Comparison of ENCODE assay signal across 8 mouse cellular contexts in the genomic region with DNA sequence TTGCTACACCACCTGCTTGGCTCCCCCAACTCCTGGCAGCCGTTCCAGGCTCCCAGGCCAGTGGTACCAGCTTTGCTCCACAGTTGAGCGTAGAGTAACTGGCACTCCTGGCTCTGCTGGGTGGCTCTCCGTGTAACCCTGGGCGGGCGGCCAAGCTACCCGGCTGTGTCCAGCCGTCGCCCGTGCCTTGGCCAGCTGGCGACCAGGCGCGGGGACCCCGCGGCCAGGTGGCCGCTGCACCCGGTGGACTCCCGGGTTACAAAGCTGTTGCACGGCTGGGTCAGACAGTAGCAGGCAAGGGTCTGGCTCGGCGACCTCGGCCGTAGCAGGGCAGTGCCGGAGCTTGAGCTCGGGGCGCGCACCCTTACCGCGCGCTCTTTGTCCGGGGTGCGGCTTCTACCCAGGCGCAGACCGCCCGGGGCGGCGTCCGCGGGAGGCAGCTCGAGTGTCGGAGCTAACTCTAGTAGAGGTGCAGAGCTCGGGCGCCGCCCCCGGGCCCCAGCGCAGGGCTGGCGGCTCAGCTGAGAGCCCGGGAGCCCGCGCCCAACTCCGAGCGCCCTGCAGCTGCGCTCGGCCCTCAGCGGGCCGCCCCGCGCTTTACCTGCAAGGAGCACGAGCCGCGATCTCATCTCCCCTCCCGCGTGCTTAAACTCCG. TPM values are rescaled to one million over a fixed set of nuclear protein-coding genes. Genes with fewer than 3 reads are reported as not detected.
DNase-seq lines count a peak whose midpoint lies in the region; ATAC-seq lines count a peak whose summit lies in the region.

No protein-coding gene starts in this region.

- WGBS in embryonic facial prominence, embryonic 13.5 days, result 0% methylated on average over 42 of the region's 63 CpGs
- WGBS in limb, embryonic 12.5 days, result under 1% methylated on average over 55 of the region's 63 CpGs
- under 1% methylated on average over 61 of the region's 63 CpGs for WGBS in midbrain, embryonic 15.5 days

- peak overlapping the region; percentile 77 for H3K4me2 ChIP-seq in embryonic facial prominence, embryonic 13.5 days
- peak overlapping the region; percentile 84 for H3K4me2 ChIP-seq in limb, embryonic 12.5 days
- H3K4me2 ChIP-seq in midbrain, embryonic 15.5 days, result peak overlapping the region; percentile 82

- peak; percentile 47 for ATAC-seq in CD4-positive, CD25-positive, alpha-beta regulatory T cell, adult 4 months
- ATAC-seq in embryonic facial prominence, embryonic 13.5 days (ENCODE audit: insufficient number of reproducible peaks, insufficient read depth, low FRiP score, low TSS enrichment, low read depth), result peak; percentile 82
- peak; percentile 85 for ATAC-seq in limb, embryonic 12.5 days (ENCODE audit: insufficient number of reproducible peaks, insufficient read depth, low FRiP score, low TSS enrichment, low read depth)
- ATAC-seq in midbrain, embryonic 15.5 days (replicated peaks), result peak; percentile 57

- H3K27ac ChIP-seq in embryonic facial prominence, embryonic 13.5 days, result peak overlapping the region; percentile 95
- peak overlapping the region; percentile 95 for H3K27ac ChIP-seq in limb, embryonic 12.5 days
- peak overlapping the region; percentile 92 for H3K27ac ChIP-seq in midbrain, embryonic 15.5 days

- no peaks in the 10 kb centered on the region for H3K9me3 ChIP-seq in embryonic facial prominence, embryonic 13.5 days
- no peaks in the 10 kb centered on the region for H3K9me3 ChIP-seq in limb, embryonic 12.5 days
- H3K9me3 ChIP-seq in midbrain, embryonic 15.5 days, result no peaks in the 10 kb centered on the region

- H3K9ac ChIP-seq in embryonic facial prominence, embryonic 13.5 days, result peak overlapping the region; percentile 92
- H3K9ac ChIP-seq in limb, embryonic 12.5 days (replicated peaks), result peak overlapping the region; percentile 90
- H3K9ac ChIP-seq in midbrain, embryonic 15.5 days, result peak overlapping the region; percentile 86

- peaks cover 2% of the 10 kb centered on the region for H3K36me3 ChIP-seq in embryonic facial prominence, embryonic 13.5 days
- no peaks in the 10 kb centered on the region for H3K36me3 ChIP-seq in limb, embryonic 12.5 days
- no peaks in the 10 kb centered on the region for H3K36me3 ChIP-seq in midbrain, embryonic 15.5 days (replicated peaks)

- peak overlapping the region; percentile 74 for H3K4me3 ChIP-seq in embryonic facial prominence, embryonic 13.5 days
- peak overlapping the region; percentile 83 for H3K4me3 ChIP-seq in limb, embryonic 12.5 days (replicated peaks)
- H3K4me3 ChIP-seq in midbrain, embryonic 15.5 days, result peak overlapping the region; percentile 88

- peaks cover 23% of the 10 kb centered on the region for H3K4me1 ChIP-seq in embryonic facial prominence, embryonic 13.5 days
- peaks cover 23% of the 10 kb centered on the region for H3K4me1 ChIP-seq in limb, embryonic 12.5 days (replicated peaks)
- H3K4me1 ChIP-seq in midbrain, embryonic 15.5 days, result peaks cover 27% of the 10 kb centered on the region

- peak; percentile 90 for DNase-seq in adrenal gland, postnatal 10 days
- DNase-seq in heart, adult 18-20 months, result peak; percentile 79 to 82
- peak; percentile 87 for DNase-seq in kidney, adult 11 months
- DNase-seq in spleen, postnatal 14 days (ENCODE audit: low spot score in 2 of 2), result peak; percentile 40 to 50

- H3K27me3 ChIP-seq in embryonic facial prominence, embryonic 13.5 days, result no peaks in the 10 kb centered on the region
- no peaks in the 10 kb centered on the region for H3K27me3 ChIP-seq in limb, embryonic 12.5 days
- no peaks in the 10 kb centered on the region for H3K27me3 ChIP-seq in midbrain, embryonic 15.5 days (replicated peaks)

RNA-seq across cellular contexts. Expression of gene Tmtc4, which starts 1.1 kb away (rescaled TPM):
- polyA plus RNA-seq in CD4-positive, CD25-positive, alpha-beta regulatory T cell, adult 4 months (2017; shearing (Covaris generic)), result 10 to 100 TPM; 28.3 to 29.9 TPM
- total RNA-seq in adrenal gland, postnatal 10 days (2021), result 10 to 100 TPM; 20.0 to 28.3 TPM
- 30.6 and 31.9 TPM in 2 replicates for polyA plus RNA-seq in embryonic facial prominence, embryonic 13.5 days (2015; fragmentation: Nextera tagmentation; extraction: Ambion mirVana)
- total RNA-seq in heart, adult 18-20 months (2021), result 10 to 100 TPM; 10.2 TPM
- polyA plus RNA-seq in limb, embryonic 12.5 days (2016; fragmentation: Nextera tagmentation; extraction: Ambion mirVana), result 30.4 and 31.4 TPM in 2 replicates
- 45.8 and 50.4 TPM in 2 replicates for polyA plus RNA-seq in midbrain, embryonic 15.5 days (2015; fragmentation: Nextera tagmentation; extraction: Ambion mirVana)

Comparison
In these comparisons a context has a peak if more than half of its experiments do, and no peak if none do; other contexts are left out.
1. Peak in every context shown above with its lines: DNase-seq, ATAC-seq, H3K4me3 ChIP-seq and H3K27ac ChIP-seq.